ENCODE assay signal across 16 mouse cellular contexts in the genomic region with DNA sequence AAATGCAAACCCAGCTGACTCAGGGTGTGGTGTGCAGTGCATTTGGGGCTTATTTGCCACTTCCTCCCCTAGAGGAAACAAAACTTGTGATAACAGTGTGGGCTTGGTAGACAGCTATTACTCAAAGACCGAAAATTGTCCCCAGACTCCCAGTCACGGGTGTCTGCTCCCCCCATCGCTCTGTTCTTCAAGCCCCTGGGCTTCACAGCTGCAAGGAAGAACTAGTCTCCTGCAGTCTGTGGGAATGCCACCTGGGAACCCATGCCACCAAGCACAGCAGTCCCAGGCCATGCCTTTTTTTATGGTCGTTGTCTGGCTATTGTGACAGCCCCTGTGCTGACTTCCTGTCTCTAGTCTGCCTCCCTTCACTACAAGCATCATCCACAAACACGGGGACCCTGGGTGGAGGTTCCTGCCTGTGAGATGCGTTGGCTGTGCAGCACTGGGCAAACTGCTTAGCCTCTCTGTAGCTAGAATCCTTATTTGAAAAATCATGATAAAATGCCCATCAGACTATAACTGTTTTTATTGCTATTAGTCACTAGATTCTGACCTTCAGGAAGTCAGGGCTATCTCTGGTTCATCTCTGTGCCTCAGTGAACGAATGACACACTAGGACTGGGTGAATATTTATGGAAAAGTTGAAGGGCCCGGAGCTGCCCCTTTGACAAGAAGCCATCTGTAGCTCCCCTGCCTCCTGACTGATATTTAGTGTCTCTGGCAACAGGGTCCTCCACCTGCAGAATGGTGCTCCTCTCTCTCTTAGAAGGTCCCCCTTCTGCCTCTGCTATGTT. TPM values are rescaled to one million over a fixed set of nuclear protein-coding genes. Genes with fewer than 3 reads are reported as not detected.
DNase-seq lines count a peak whose midpoint lies in the region; ATAC-seq and TF ChIP-seq lines count a peak whose summit lies in the region.
"Had no signal": no experiment of that assay in that cellular context is flagged by ENCODE, and none has a peak within 500 bp of the region (broad histone marks: within the 10 kb centered on the region; RNA-seq: fewer than 3 reads in every experiment).

No protein-coding gene starts in this region.

- TF ChIP-seq CTCF in layer of hippocampus, adult 2 months (conservative IDR thresholded peaks at IDR 0.05) = no peak

- H3K4me3 ChIP-seq in liver, embryonic 11.5 days (ENCODE audit: low read depth, low read length) = no peak overlapping the region
- no peak overlapping the region for H3K4me3 ChIP-seq in layer of hippocampus, adult 2 months
- H3K4me3 ChIP-seq: embryonic facial prominence, embryonic 12.5 days; hindbrain, embryonic 15.5 days; limb, embryonic 13.5 days; neural tube, embryonic 12.5 days had no signal

- peaks cover 5% of the 10 kb centered on the region for H3K27me3 ChIP-seq in liver, embryonic 11.5 days (replicated peaks; ENCODE audit: control insufficient read depth, insufficient read depth, low read length)
- H3K27me3 ChIP-seq: embryonic facial prominence, embryonic 12.5 days; hindbrain, embryonic 15.5 days; limb, embryonic 13.5 days; neural tube, embryonic 12.5 days had no signal

- peaks cover 5% of the 10 kb centered on the region for H3K4me1 ChIP-seq in liver, embryonic 11.5 days (replicated peaks; ENCODE audit: control insufficient read depth, insufficient read depth, low read length)

- no peak for ATAC-seq in liver, embryonic 11.5 days (replicated peaks; ENCODE audit: low FRiP score)
- ATAC-seq in activated CD4-positive, CD25-positive, alpha-beta regulatory T cell, adult 4 months = peak; percentile 90
- peak; percentile 48; the same call in 1 of the 2 replicates for ATAC-seq in megakaryocyte-erythroid progenitor cell, adult 5-6 weeks (replicated peaks; ENCODE audit: low FRiP score, low TSS enrichment, poor library complexity, severe bottlenecking)

- DNase-seq in liver, embryonic 11.5 days (ENCODE audit: low spot score) = no peak
- DNase-seq in liver = no peak
- DNase-seq in thymus, postnatal 36 days = peak; percentile 57 to 58
- no peak for DNase-seq in layer of hippocampus, adult 2 months (ENCODE audit: low spot score in 2 of 2)
- DNase-seq in urinary bladder, postnatal 14 days (ENCODE audit: low spot score) = no peak
- DNase-seq in urinary bladder, postnatal 36 days (ENCODE audit: low spot score in 2 of 2) = no peak
- DNase-seq: cerebellum, adult 18-20 months; lung, postnatal 14 days; right cerebral cortex, postnatal 25 days had no signal

- H3K9me3 ChIP-seq in liver, embryonic 11.5 days (ENCODE audit: control insufficient read depth, low read length) = no peaks in the 10 kb centered on the region
- H3K9me3 ChIP-seq: embryonic facial prominence, embryonic 12.5 days; hindbrain, embryonic 15.5 days; limb, embryonic 13.5 days; neural tube, embryonic 12.5 days had no signal

- H3K9ac ChIP-seq in liver, embryonic 11.5 days (ENCODE audit: low read depth, low read length) = no peak overlapping the region
- H3K9ac ChIP-seq: embryonic facial prominence, embryonic 12.5 days; hindbrain, embryonic 15.5 days; limb, embryonic 13.5 days; neural tube, embryonic 12.5 days had no signal

- 34% methylated on average over 8 of the region's 8 CpGs for WGBS in liver, embryonic 11.5 days

- no peaks in the 10 kb centered on the region for H3K36me3 ChIP-seq in liver, embryonic 11.5 days (ENCODE audit: control insufficient read depth, insufficient read depth, low read length)
- H3K36me3 ChIP-seq: embryonic facial prominence, embryonic 12.5 days; hindbrain, embryonic 15.5 days; limb, embryonic 13.5 days; neural tube, embryonic 12.5 days had no signal

- H3K27ac ChIP-seq in liver, embryonic 11.5 days (ENCODE audit: low read depth, low read length) = no peak overlapping the region
- no peak overlapping the region for H3K27ac ChIP-seq in layer of hippocampus, adult 2 months
- H3K27ac ChIP-seq: embryonic facial prominence, embryonic 12.5 days; hindbrain, embryonic 15.5 days; limb, embryonic 13.5 days; neural tube, embryonic 12.5 days had no signal

- peak overlapping the region; percentile 23; the same call in 1 of the 2 replicates for H3K4me2 ChIP-seq in liver, embryonic 11.5 days
- H3K4me2 ChIP-seq: embryonic facial prominence, embryonic 12.5 days; heart, embryonic 11.5 days; hindbrain, embryonic 15.5 days; limb, embryonic 13.5 days; neural tube, embryonic 12.5 days had no signal

RNA-seq across cellular contexts. Expression of a gene that starts 50.1 kb away (rescaled TPM):
- 2.2 and 2.9 TPM in 2 replicates for polyA plus RNA-seq in liver, embryonic 11.5 days (2014; fragmentation: Nextera tagmentation; extraction: Ambion mirVana)
- 10 to 100 TPM; 11.0 to 11.5 TPM for polyA plus RNA-seq in activated CD4-positive, CD25-positive, alpha-beta regulatory T cell, adult 4 months (2017; shearing (Covaris generic))
- total RNA-seq in megakaryocyte-erythroid progenitor cell, adult 5-6 weeks (2014; fragmentation: Nextera tagmentation) = 0.17 and 0.35 TPM in 2 replicates
- 0.65 and 1.1 TPM in 2 replicates for total RNA-seq in megakaryocyte-erythroid progenitor cell, adult 5-6 weeks (2017)
- 100 to 1,000 TPM; 163 to 168 TPM for total RNA-seq in layer of hippocampus, adult 2 months (2021)

Comparison
In these comparisons a context has a peak if more than half of its experiments do, and no peak if none do; other contexts are left out.
1. DNase-seq: peak in thymus, postnatal 36 days (2 of 2); none in liver, embryonic 11.5 days (single experiment), liver (single experiment), layer of hippocampus, adult 2 months (0 of 2), urinary bladder, postnatal 14 days (single experiment) and urinary bladder, postnatal 36 days (0 of 2).
2. RNA of a gene that starts 50.1 kb away (total RNA-seq): 163 to 168 TPM in layer of hippocampus, adult 2 months; 0.17 to 1.1 TPM in megakaryocyte-erythroid progenitor cell, adult 5-6 weeks; every median in the first group is over 10 times any median in the second.